Mouse (Mus musculus) cerebellum, postnatal 25 days (tissue): ENCODE measurements around the gene Mei1.
A peak's percentile ranks its signal among the peaks of the same experiment; 100 is the strongest.

Source experiments
- DNase-seq, 2 experiments: peaks; one replicate each; pipeline ENCODE4 v3.0.0; 2021; ENCODE audit warnings: mixed read lengths in 2 of 2

The Mei1 gene

GRCm38 (mm10) chr15:82152435-82152834 lies 82.6 kb downstream of the Mei1 start:
- DNase-seq = no peak

- no peak for DNase-seq
These were observed 86.5 kb downstream of the Mei1 start for GRCm38 (mm10) chr15:82156298-82156697.

- DNase-seq = no peak
These were observed 87.1 kb downstream of the Mei1 start for GRCm38 (mm10) chr15:82156902-82157301.

GRCm38 (mm10) chr15:82158243-82159035 lies 88.6 kb downstream of the Mei1 start:
- no peak for DNase-seq

GRCm38 (mm10) chr15:82159471-82159870 lies 89.7 kb downstream of the Mei1 start:
- DNase-seq = no peak

GRCm38 (mm10) chr15:82160731-82161640 lies 91.2 kb downstream of the Mei1 start:
- DNase-seq = no peak

- DNase-seq = no peak
These were observed 92.3 kb downstream of the Mei1 start for GRCm38 (mm10) chr15:82161965-82162600.

- DNase-seq = no peak
These were observed 93.7 kb downstream of the Mei1 start for GRCm38 (mm10) chr15:82163356-82164060.

GRCm38 (mm10) chr15:82164061-82164399 lies 94.2 kb downstream of the Mei1 start:
- peak in 1 of 2 experiments; percentile 13 for DNase-seq

- no peak for DNase-seq
These were observed 94.7 kb downstream of the Mei1 start for GRCm38 (mm10) chr15:82164496-82164895.

- DNase-seq = peak; percentile 85 to 89
These were observed 95.8 kb downstream of the Mei1 start for GRCm38 (mm10) chr15:82165332-82166239.

GRCm38 (mm10) chr15:82166240-82167100 lies 96.7 kb downstream of the Mei1 start:
- DNase-seq = peak; percentile 35 to 46

GRCm38 (mm10) chr15:82167201-82168168 lies 97.7 kb downstream of the Mei1 start:
- DNase-seq = peak in 1 of 2 experiments; percentile 47

- DNase-seq = no peak
These were observed 99.9 kb downstream of the Mei1 start for GRCm38 (mm10) chr15:82169671-82170070.

- DNase-seq = peak; percentile 72 to 74
These were observed 100.9 kb downstream of the Mei1 start for GRCm38 (mm10) chr15:82170437-82171377.

- peak; percentile 83 to 87 for DNase-seq
These were observed 102.9 kb downstream of the Mei1 start for GRCm38 (mm10) chr15:82172648-82173047.

GRCm38 (mm10) chr15:82175091-82175490 lies 105.3 kb downstream of the Mei1 start:
- no peak for DNase-seq
